Mouse (Mus musculus) intestine, postnatal 0 days (tissue): Measurements from ENCODE around the gene Dolk. TPM values are rescaled to one million over a fixed set of nuclear protein-coding genes. Genes with fewer than 3 reads are reported as not detected.

Experiments
- ATAC-seq: fragments of 200-750 bp; cut with Nextera tagmentation; 2 replicates; pipeline ENCODE4 v1.8.0; 2017; ENCODE audit warnings: mild to moderate bottlenecking, moderate TSS enrichment, moderate library complexity
- H3K27ac ChIP-seq: fragments of 300-500 bp; sonication (generic); 2 replicates; pipeline ENCODE4 v1.5.1; 2014; ENCODE audit warnings: mild to moderate bottlenecking, low read depth, low read length, moderate library complexity
- H3K27me3 ChIP-seq: fragments of 300-500 bp; sonication (generic); replicated peaks from 2 replicates; pipeline ENCODE4 v1.6.1; 2014; ENCODE audit warnings: low read length, mixed read lengths; ENCODE audit not compliant: control insufficient read depth, insufficient read depth
- H3K36me3 ChIP-seq: fragments of 300-500 bp; sonication (generic); 2 replicates; pipeline ENCODE4 v1.6.1; 2014; ENCODE audit warnings: mild to moderate bottlenecking, moderate library complexity; ENCODE audit not compliant: control insufficient read depth, insufficient read depth
- H3K4me1 ChIP-seq: fragments of 300-500 bp; sonication (generic); replicated peaks from 2 replicates; pipeline ENCODE4 v1.6.1; 2014; ENCODE audit warnings: antibody characterized with exemption, low read length, mixed read lengths; ENCODE audit not compliant: control insufficient read depth, insufficient read depth
- H3K4me2 ChIP-seq: fragments of 300-500 bp; sonication (generic); replicated peaks from 2 replicates; pipeline ENCODE4 v1.6.1; 2014; ENCODE audit warnings: low read depth, mild to moderate bottlenecking, moderate library complexity
- H3K4me3 ChIP-seq: fragments of 300-500 bp; sonication (generic); 2 replicates; pipeline ENCODE4 v1.5.1; 2014; ENCODE audit warnings: low read depth, low read length
- H3K9ac ChIP-seq: fragments of 300-500 bp; sonication (generic); 2 replicates; pipeline ENCODE4 v1.6.1; 2014; ENCODE audit warnings: mild to moderate bottlenecking, low read depth, low read length
- H3K9me3 ChIP-seq: fragments of 300-500 bp; sonication (generic); 2 replicates; pipeline ENCODE4 v1.6.1; 2016; ENCODE audit warnings: mixed run types; ENCODE audit not compliant: control insufficient read depth
- CTCF ChIP-seq: sonication (generic); IDR thresholded peaks from 2 replicates; pipeline ENCODE4 v1.5.1; 2016; ENCODE audit warnings: low read depth, mild to moderate bottlenecking, control low read depth, antibody characterized with exemption, moderate library complexity
- WGBS: fragments of 180-500 bp; shearing (Covaris S2); extraction: QIAGEN DNeasy Blood & Tissue Kit; methylation state at CpG from one replicate; pipeline ENCODE4 v1.1.7; 2014; 5-methylcytosine and 5-hydroxymethylcytosine counted together
- polyA plus RNA-seq: library from polyadenylated mRNA; unstranded; fragments of >200 nt; fragmentation: Nextera tagmentation; extraction: Ambion mirVana; gene quantifications from 2 replicates; pipeline ENCODE4 v1.2.1, GENCODE M21; 2015

Gene Dolk
- polyA plus RNA-seq, 1 experiment from 2014 or later = 23.7 TPM

DNA sequence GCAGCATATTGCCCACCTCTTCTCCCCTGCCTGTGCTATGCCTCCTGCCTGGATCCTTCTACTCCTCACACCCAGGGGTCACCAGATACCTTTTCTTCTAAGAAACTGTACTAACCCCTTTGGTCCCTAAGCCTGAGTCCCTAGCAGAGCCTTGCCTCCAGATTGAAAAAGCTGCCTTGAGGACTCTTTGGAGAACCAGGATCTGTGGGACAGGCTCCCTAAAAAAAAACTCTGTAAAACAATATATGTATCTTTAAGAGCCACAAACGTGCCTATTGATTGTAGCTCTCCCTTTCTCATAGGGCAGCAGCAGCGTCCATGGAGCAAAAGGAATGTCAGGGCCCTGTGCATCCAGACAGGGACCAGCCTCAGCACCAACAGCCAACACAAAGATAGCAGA lies 45.9 kb downstream of the Dolk start, which contains the start of gene Gm28035:
Gm28035 (plus strand) TSS at position 301 of the 400 bp plus-strand sequence.
- H3K4me1 ChIP-seq = peaks cover 10% of the 10 kb centered on the region
- 60% methylated on average over 2 of the region's 2 CpGs for WGBS

DNA sequence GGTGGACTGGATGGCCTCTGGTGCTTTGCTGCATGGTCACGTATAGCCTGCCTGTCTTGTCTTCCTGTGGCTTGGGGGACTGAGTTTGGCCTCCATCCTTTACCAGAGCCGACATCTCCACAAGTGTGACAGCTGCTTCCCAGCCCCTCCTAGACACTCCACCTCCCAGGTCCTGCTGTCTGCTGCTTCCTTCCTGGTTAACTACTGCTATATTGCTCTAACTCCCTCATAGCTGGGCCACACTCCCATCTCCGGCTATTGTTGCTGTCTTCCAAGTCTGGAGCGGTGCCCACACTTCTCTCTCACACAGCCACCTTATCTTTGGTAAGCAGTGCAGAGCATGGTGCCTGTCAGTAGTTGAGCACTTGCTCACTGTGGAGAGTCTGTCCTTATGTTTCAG lies 46.4 kb downstream of the Dolk start:
- peak overlapping the region; percentile 37; the same call in 1 of the 2 replicates for H3K9ac ChIP-seq
- TF ChIP-seq CTCF = no peak
- peaks cover 10% of the 10 kb centered on the region for H3K4me1 ChIP-seq
- no peaks in the 10 kb centered on the region for H3K27me3 ChIP-seq
- peaks cover 32% of the 10 kb centered on the region for H3K36me3 ChIP-seq
- no peak for ATAC-seq
- peak overlapping the region; percentile 78 for H3K4me2 ChIP-seq
- no peaks in the 10 kb centered on the region for H3K9me3 ChIP-seq
- 30% methylated on average over 4 of the region's 4 CpGs for WGBS
- no peak overlapping the region for H3K4me3 ChIP-seq
- H3K27ac ChIP-seq = peak overlapping the region; percentile 93

More for the DNA sequence above, 45.9 kb downstream of the Dolk start, which contains the start of gene Gm28035:
- peaks cover 32% of the 10 kb centered on the region for H3K36me3 ChIP-seq
- no peaks in the 10 kb centered on the region for H3K27me3 ChIP-seq
- TF ChIP-seq CTCF = no peak
- ATAC-seq = no peak
- peak within 1 kb of the TSS; percentile 92 for H3K9ac ChIP-seq
- H3K4me2 ChIP-seq = peak within 1 kb of the TSS; percentile 78
- H3K27ac ChIP-seq = peak within 1 kb of the TSS; percentile 93
- H3K4me3 ChIP-seq = no peak within 1 kb of the TSS
- H3K9me3 ChIP-seq = no peaks in the 10 kb centered on the region

DNA sequence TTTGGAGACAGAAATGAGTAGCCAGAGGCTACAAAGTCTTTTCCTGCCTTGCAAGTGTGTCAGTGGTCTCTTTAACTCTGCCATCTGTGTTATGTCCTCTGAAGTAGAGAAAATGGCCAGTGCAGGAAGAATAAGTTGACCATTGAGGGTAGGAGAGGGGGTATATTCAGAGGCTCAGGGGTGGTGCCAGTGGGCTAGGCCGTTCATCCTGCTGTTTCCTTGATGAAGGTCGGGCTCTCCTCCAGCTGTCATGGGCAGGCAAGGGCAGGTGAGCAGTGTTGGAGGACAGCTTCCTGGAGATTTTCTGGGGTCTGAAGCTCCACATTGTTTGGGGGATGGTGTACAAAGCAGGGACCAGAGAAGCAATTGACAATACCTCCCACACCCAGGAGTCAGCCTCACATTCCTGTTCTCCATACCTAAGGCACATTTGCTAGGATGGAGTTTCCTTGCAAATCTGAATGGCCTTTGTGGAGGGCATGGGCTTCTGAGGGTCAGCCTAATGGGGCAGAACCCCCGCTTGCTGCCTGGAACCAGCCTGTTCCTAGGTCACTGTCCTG lies 47.1 kb downstream of the Dolk start:
- Histone ChIP-seq H3K27ac (peak overlapping the region; percentile 93), H3K4me1 (peaks cover 10% of the 10 kb centered on the region), H3K9ac (peak overlapping the region; percentile 92), H3K36me3 (peaks cover 30% of the 10 kb centered on the region), H3K27me3 (no peaks in the 10 kb centered on the region), H3K4me3 (peak overlapping the region; percentile 93), H3K4me2 (peak overlapping the region; percentile 78), H3K9me3 (no peaks in the 10 kb centered on the region)
- no peak for ATAC-seq
- no peak for TF ChIP-seq CTCF
- 56% methylated on average over 3 of the region's 3 CpGs for WGBS

DNA sequence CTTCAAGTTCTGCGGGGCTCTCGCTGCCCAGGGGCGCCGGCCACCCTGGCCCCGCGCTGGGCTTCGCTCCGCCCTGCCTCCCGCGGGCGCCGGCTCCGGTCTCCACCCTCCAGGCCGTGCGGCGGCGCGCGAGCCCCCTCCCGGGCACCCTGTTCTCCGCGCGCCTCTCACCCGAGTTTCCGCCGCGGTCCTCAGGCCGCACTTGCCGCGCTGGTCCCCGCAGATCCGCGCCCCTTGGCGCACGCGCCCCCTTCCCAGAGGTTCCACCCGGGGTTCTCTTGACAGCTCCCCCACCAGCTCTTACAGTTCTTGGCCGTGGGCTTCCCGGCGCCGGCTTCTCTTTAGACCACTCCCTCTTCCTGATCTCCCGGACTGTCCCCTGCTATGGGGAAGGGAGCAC lies 48.3 kb downstream of the Dolk start:
- H3K4me1 ChIP-seq = peaks cover 9% of the 10 kb centered on the region
- H3K36me3 ChIP-seq = peaks cover 24% of the 10 kb centered on the region
- H3K27ac ChIP-seq = peak overlapping the region; percentile 93
- H3K4me3 ChIP-seq = peak overlapping the region; percentile 93
- peak; percentile 76 for ATAC-seq
- no peak for TF ChIP-seq CTCF
- no peaks in the 10 kb centered on the region for H3K9me3 ChIP-seq
- WGBS = under 1% methylated on average over 26 of the region's 42 CpGs
- H3K27me3 ChIP-seq = no peaks in the 10 kb centered on the region
- H3K9ac ChIP-seq = peak overlapping the region; percentile 92
- peak overlapping the region; percentile 78 for H3K4me2 ChIP-seq

DNA sequence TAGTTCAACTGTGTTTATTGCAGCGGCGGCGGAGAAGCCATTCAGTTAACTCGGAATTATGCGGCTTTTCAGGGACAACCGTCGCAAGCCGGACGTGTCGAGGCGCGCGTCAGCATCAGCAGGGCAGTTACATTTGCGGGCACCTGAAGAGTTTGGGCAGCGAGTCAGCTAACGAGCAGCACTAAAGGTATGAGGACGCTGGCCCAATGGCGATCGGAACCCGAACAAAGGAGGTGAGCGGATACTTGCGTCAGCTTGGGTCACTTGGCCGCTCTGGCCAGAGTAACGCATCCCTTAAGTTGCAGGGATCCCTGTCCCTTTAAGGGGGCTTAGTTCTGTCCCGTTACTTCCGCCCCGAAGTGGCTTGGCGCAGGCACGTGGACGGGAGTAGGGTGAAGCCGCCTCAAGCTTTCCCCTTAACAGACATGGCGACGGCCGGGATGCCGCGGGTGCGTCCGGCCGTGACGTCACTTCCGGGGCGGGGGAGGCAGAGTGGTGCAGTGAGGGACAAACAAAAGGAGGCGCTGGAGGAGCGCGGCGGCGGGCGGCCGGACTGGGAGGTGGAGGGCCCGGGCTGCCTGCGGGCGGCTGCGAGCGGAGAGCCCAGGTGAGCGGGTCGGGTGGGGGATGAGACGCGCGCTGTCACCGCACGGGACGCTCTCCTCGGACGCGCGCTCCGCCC lies 48.8 kb downstream of the Dolk start, which contains the start of gene Lrrc8a:
Lrrc8a (plus strand) TSS at position 517 of the 682 bp plus-strand sequence.
- H3K4me3 ChIP-seq = peak within 1 kb of the TSS; percentile 93
- H3K36me3 ChIP-seq = peaks cover 18% of the 10 kb centered on the region
- ATAC-seq = peak; percentile 95
- no peaks in the 10 kb centered on the region for H3K27me3 ChIP-seq
- WGBS = under 1% methylated on average over 59 of the region's 67 CpGs
- H3K4me1 ChIP-seq = peaks cover 3% of the 10 kb centered on the region; the same call in 1 of the 2 replicates
- no peaks in the 10 kb centered on the region for H3K9me3 ChIP-seq
- peak within 1 kb of the TSS; percentile 93 for H3K27ac ChIP-seq
- TF ChIP-seq CTCF = peak; percentile 78
- peak within 1 kb of the TSS; percentile 92 for H3K9ac ChIP-seq
- peak within 1 kb of the TSS; percentile 78 for H3K4me2 ChIP-seq

DNA sequence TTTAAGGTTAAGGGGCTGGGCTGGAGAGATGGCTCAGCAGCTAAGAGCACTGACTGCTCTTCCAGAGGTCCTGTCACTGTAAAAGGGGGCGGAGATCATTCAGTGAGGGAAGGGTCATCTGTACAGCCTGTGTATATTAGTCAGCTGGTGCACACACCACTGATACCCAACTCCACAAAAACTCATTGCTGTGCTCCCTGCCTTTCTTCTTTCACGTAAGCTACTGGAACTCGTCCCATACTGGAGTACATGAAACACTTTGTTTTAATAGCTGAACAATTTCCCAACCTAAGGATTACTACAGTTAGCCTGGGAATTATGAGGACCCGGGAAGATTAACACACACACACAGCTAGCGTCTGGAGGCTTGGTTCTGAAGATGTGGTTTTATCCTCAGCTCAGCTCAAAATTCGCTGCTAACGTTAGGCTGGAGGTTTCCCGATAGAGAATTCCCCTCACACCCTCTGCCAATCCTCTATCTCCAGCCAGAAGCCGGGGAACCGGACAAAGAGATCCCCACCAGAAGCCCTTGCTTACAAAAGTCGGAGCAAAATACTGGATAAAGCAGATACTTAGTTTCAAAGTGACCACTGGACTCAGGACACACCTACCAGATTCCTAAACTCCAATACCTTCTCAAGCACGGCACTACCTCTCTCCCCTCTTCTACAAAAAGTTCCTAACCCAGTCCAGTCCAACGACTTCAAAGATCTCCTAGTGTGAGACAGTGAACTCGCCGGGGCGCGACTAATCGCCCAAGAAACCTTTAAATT lies 49.5 kb downstream of the Dolk start:
- H3K9me3 ChIP-seq = no peaks in the 10 kb centered on the region
- H3K4me2 ChIP-seq = peak overlapping the region; percentile 78
- peaks cover 11% of the 10 kb centered on the region for H3K36me3 ChIP-seq
- no peak for TF ChIP-seq CTCF
- peaks cover 3% of the 10 kb centered on the region; the same call in 1 of the 2 replicates for H3K4me1 ChIP-seq
- H3K9ac ChIP-seq = peak overlapping the region; percentile 92
- ATAC-seq = no peak
- peak overlapping the region; percentile 93 for H3K4me3 ChIP-seq
- peak overlapping the region; percentile 93 for H3K27ac ChIP-seq
- WGBS = 2% methylated on average over 18 of the region's 18 CpGs
- H3K27me3 ChIP-seq = no peaks in the 10 kb centered on the region
